Mouse (Mus musculus) C2C12 (cell line): Measurements from ENCODE around the gene Crispld2.

ENCODE experiments used
- CTCF ChIP-seq: IDR thresholded peaks from one replicate; pipeline ENCODE4 v1.5.1; 2011; ENCODE audit not compliant: control insufficient read depth, insufficient read depth, insufficient read length
- MAX ChIP-seq: IDR thresholded peaks from one replicate; pipeline ENCODE4 v1.6.1; 2011; ENCODE audit warnings: mild to moderate bottlenecking, control low read depth

- TF ChIP-seq CTCF (peak; percentile 73), MAX (no peak)
Observed at GRCm38 (mm10) chr8:119944096-119944811, 48.0 kb upstream of the Crispld2 start.
